In genomic region chr9:104282536-104282935, GRCm38 (mm10) we compare ENCODE assay signal across 34 mouse cellular contexts. TPM values are rescaled to one million over a fixed set of nuclear protein-coding genes. Genes with fewer than 3 reads are reported as not detected.
DNase-seq lines count a peak whose midpoint lies in the region; ATAC-seq and TF ChIP-seq lines count a peak whose summit lies in the region.
"Had no signal": no experiment of that assay in that cellular context is flagged by ENCODE, and none has a peak within 500 bp of the region (broad histone marks: within the 10 kb centered on the region; RNA-seq: fewer than 3 reads in every experiment).

No protein-coding gene starts in this region.

- H3K4me1 ChIP-seq in kidney, embryonic 14.5 days (ENCODE audit: control insufficient read depth, insufficient read depth, low read length), result peaks cover 24% of the 10 kb centered on the region
- H3K4me1 ChIP-seq in hindbrain, postnatal 0 days (ENCODE audit: insufficient read depth, low read length), result no peaks in the 10 kb centered on the region
- H3K4me1 ChIP-seq: embryonic facial prominence, embryonic 13.5 days; forebrain, embryonic 12.5 days; heart, embryonic 12.5 days; hindbrain, embryonic 13.5 days; lung, embryonic 15.5 days; midbrain, embryonic 12.5 days; neural tube, embryonic 12.5 days had no signal

- H3K27me3 ChIP-seq in kidney, embryonic 14.5 days (ENCODE audit: control insufficient read depth, insufficient read depth, low read length), result no peaks in the 10 kb centered on the region
- no peaks in the 10 kb centered on the region for H3K27me3 ChIP-seq in hindbrain, postnatal 0 days (ENCODE audit: insufficient read depth, low read length)
- H3K27me3 ChIP-seq: CH12.LX; embryonic facial prominence, embryonic 13.5 days; forebrain, embryonic 12.5 days; lung, embryonic 15.5 days; midbrain, embryonic 12.5 days; neural tube, embryonic 12.5 days had no signal

- H3K4me2 ChIP-seq in kidney, embryonic 14.5 days (replicated peaks; ENCODE audit: low read depth, low read length), result no peak overlapping the region
- no peak overlapping the region for H3K4me2 ChIP-seq in hindbrain, postnatal 0 days (ENCODE audit: low read depth, low read length)
- H3K4me2 ChIP-seq: embryonic facial prominence, embryonic 13.5 days; forebrain, embryonic 12.5 days; heart, embryonic 12.5 days; hindbrain, embryonic 13.5 days; lung, embryonic 15.5 days; midbrain, embryonic 12.5 days; neural tube, embryonic 12.5 days had no signal

- no peak for TF ChIP-seq CTCF in hindbrain, postnatal 0 days (IDR thresholded peaks at IDR 0.05; ENCODE audit: low read depth)

- H3K27ac ChIP-seq in kidney, embryonic 14.5 days (ENCODE audit: low read depth, low read length), result peak overlapping the region; percentile 78; the same call in 1 of the 2 replicates
- H3K27ac ChIP-seq in hindbrain, postnatal 0 days, result no peak overlapping the region
- H3K27ac ChIP-seq: embryonic facial prominence, embryonic 13.5 days; forebrain, embryonic 12.5 days; hindbrain, embryonic 13.5 days; lung, embryonic 15.5 days; midbrain, embryonic 12.5 days; neural tube, embryonic 12.5 days; stomach, postnatal 0 days had no signal

- peak; percentile 50; the same call in 1 of the 2 replicates for ATAC-seq in kidney, embryonic 14.5 days (ENCODE audit: low FRiP score, low TSS enrichment)
- no peak for ATAC-seq in hindbrain, postnatal 0 days
- ATAC-seq in erythroid progenitor cell, adult 5-6 weeks (replicated peaks; ENCODE audit: low FRiP score, poor library complexity, severe bottlenecking), result no peak
- ATAC-seq: forebrain, postnatal 0 days; intestine, postnatal 0 days had no signal

- no peak overlapping the region for H3K9ac ChIP-seq in kidney, embryonic 14.5 days (ENCODE audit: low read depth, low read length)
- H3K9ac ChIP-seq in hindbrain, postnatal 0 days (replicated peaks; ENCODE audit: low read length), result no peak overlapping the region
- H3K9ac ChIP-seq: embryonic facial prominence, embryonic 13.5 days; forebrain, embryonic 12.5 days; forebrain, postnatal 0 days; heart, embryonic 12.5 days; hindbrain, embryonic 13.5 days; lung, embryonic 15.5 days; midbrain, embryonic 12.5 days; neural tube, embryonic 12.5 days had no signal

- H3K9me3 ChIP-seq in kidney, embryonic 14.5 days (ENCODE audit: control insufficient read depth, low read length), result no peaks in the 10 kb centered on the region
- H3K9me3 ChIP-seq in hindbrain, postnatal 0 days (ENCODE audit: low read length), result no peaks in the 10 kb centered on the region
- H3K9me3 ChIP-seq: embryonic facial prominence, embryonic 13.5 days; forebrain, embryonic 12.5 days; G1E; heart, embryonic 12.5 days; hindbrain, embryonic 13.5 days; lung, embryonic 15.5 days; megakaryocyte, embryonic 14.5 days; midbrain, embryonic 12.5 days; neural tube, embryonic 12.5 days had no signal

- 22% methylated on average over 8 of the region's 8 CpGs for WGBS in kidney, embryonic 14.5 days
- WGBS in hindbrain, postnatal 0 days, result 28% methylated on average over 8 of the region's 8 CpGs

- H3K36me3 ChIP-seq in kidney, embryonic 14.5 days (ENCODE audit: control insufficient read depth, insufficient read depth, low read length), result no peaks in the 10 kb centered on the region
- no peaks in the 10 kb centered on the region for H3K36me3 ChIP-seq in hindbrain, postnatal 0 days (ENCODE audit: insufficient read depth, low read length)
- H3K36me3 ChIP-seq: embryonic facial prominence, embryonic 13.5 days; forebrain, embryonic 12.5 days; G1E; heart, embryonic 12.5 days; hindbrain, embryonic 13.5 days; lung, embryonic 15.5 days; midbrain, embryonic 12.5 days; neural tube, embryonic 12.5 days had no signal

- DNase-seq in heart, adult 11 months, result peak; percentile 73
- no peak for DNase-seq in heart, adult 9 months (ENCODE audit: low spot score in 2 of 2)
- peak; percentile 74 for DNase-seq in kidney, postnatal 14 days
- no peak for DNase-seq in frontal cortex, postnatal 25 days (ENCODE audit: low spot score in 2 of 2)
- no peak for DNase-seq in hindbrain, postnatal 0 days (ENCODE audit: low spot score)
- no peak for DNase-seq in embryo, embryonic 11 days
- DNase-seq: adrenal gland, postnatal 14 days; cerebellum, adult 11 months; cerebellum, adult 9-10 months; cerebellum, postnatal 36 days; forebrain, postnatal 0 days; gastrocnemius, postnatal 25 days; heart, adult 18-20 months; heart, postnatal 4 days; lung, postnatal 36 days; right cerebral cortex, postnatal 4 days; thymus, adult 18-20 months; thymus, postnatal 25 days had no signal

- no peak overlapping the region for H3K4me3 ChIP-seq in kidney, embryonic 14.5 days (ENCODE audit: low read length)
- H3K4me3 ChIP-seq in hindbrain, postnatal 0 days (ENCODE audit: low read length), result no peak overlapping the region
- H3K4me3 ChIP-seq: embryonic facial prominence, embryonic 13.5 days; forebrain, embryonic 12.5 days; heart, embryonic 12.5 days; hindbrain, embryonic 13.5 days; lung, embryonic 15.5 days; megakaryocyte, embryonic 14.5 days; midbrain, embryonic 12.5 days; myocyte; neural tube, embryonic 12.5 days had no signal

RNA-seq across cellular contexts. Expression of gene Dnajc13, which starts 19.8 kb away (rescaled TPM):
- 31.0 and 31.9 TPM in 2 replicates for polyA plus RNA-seq in kidney, embryonic 14.5 days (2014; fragmentation: Nextera tagmentation; extraction: Ambion mirVana)
- 44.5 and 53.7 TPM in 2 replicates for total RNA-seq in hindbrain, postnatal 0 days (2014; rRNA removed)
- polyA plus RNA-seq in hindbrain, postnatal 0 days (2015; fragmentation: Nextera tagmentation; extraction: Ambion mirVana), result 14.2 and 15.2 TPM in 2 replicates
- 26.4 and 27.8 TPM in 2 replicates for total RNA-seq in erythroid progenitor cell, adult 5-6 weeks (2015; ENCODE audit: low replicate concordance)
- 13.4 and 25.8 TPM in 2 replicates for total RNA-seq in erythroid progenitor cell, adult 5-6 weeks (2017; ENCODE audit: low replicate concordance)

RNA-seq across cellular contexts. Expression of gene Acpp, which starts 55.0 kb away (rescaled TPM):
- polyA plus RNA-seq in kidney, embryonic 14.5 days (2014; fragmentation: Nextera tagmentation; extraction: Ambion mirVana), result 1.1 and 2.0 TPM in 2 replicates
- total RNA-seq in hindbrain, postnatal 0 days (2014; rRNA removed), result 0.65 and 3.1 TPM in 2 replicates
- 0.25 and 0.37 TPM in 2 replicates for polyA plus RNA-seq in hindbrain, postnatal 0 days (2015; fragmentation: Nextera tagmentation; extraction: Ambion mirVana)
- 3.8 and 4.7 TPM in 2 replicates for total RNA-seq in erythroid progenitor cell, adult 5-6 weeks (2015; ENCODE audit: low replicate concordance)
- total RNA-seq in erythroid progenitor cell, adult 5-6 weeks (2017; ENCODE audit: low replicate concordance), result 1.9 and 2.2 TPM in 2 replicates
- total RNA-seq: gastrocnemius, postnatal 25 days had no signal
- polyA plus RNA-seq: G1E; heart, embryonic 12.5 days; heart, postnatal 0 days; neural tube, embryonic 12.5 days had no signal

Comparison
In these comparisons a context has a peak if more than half of its experiments do, and no peak if none do; other contexts are left out.
1. DNase-seq: peak in heart, adult 11 months (single experiment) and kidney, postnatal 14 days (single experiment); none in heart, adult 9 months (0 of 2), frontal cortex, postnatal 25 days (0 of 2), hindbrain, postnatal 0 days (single experiment) and embryo, embryonic 11 days (single experiment).